Mouse (Mus musculus) spleen, postnatal 36 days (tissue): ENCODE data around the gene Aknad1.

ENCODE experiments used
- DNase-seq, 2 experiments: peaks; one replicate each; pipeline ENCODE4 v3.0.0; 2022; ENCODE audit warnings: low spot score in 2 of 2, mixed read lengths in 1 of 2

Aknad1 gene

GRCm38 (mm10) chr3:108739045-108739708 is at the start of gene Aknad1:
Aknad1 (plus strand) TSS chr3:108739658.
- no peak for DNase-seq

- no peak for DNase-seq
These were observed 49.5 kb upstream of the Aknad1 start for GRCm38 (mm10) chr3:108689979-108690378.

- DNase-seq = no peak
These were observed 45.1 kb upstream of the Aknad1 start for GRCm38 (mm10) chr3:108694321-108694720.

- DNase-seq = no peak
These were observed 40.8 kb upstream of the Aknad1 start for GRCm38 (mm10) chr3:108698662-108699061.

GRCm38 (mm10) chr3:108699786-108700185 is 39.7 kb upstream of the Aknad1 start:
- DNase-seq = no peak

- no peak for DNase-seq
These were observed 38.2 kb upstream of the Aknad1 start for GRCm38 (mm10) chr3:108701256-108701655.

GRCm38 (mm10) chr3:108702789-108703188 is 36.7 kb upstream of the Aknad1 start:
- DNase-seq = no peak

- DNase-seq = no peak
These were observed 28.2 kb upstream of the Aknad1 start for GRCm38 (mm10) chr3:108711296-108711695.

- no peak for DNase-seq
These were observed 26.3 kb upstream of the Aknad1 start for GRCm38 (mm10) chr3:108713065-108713675.

- no peak for DNase-seq
These were observed 24.6 kb upstream of the Aknad1 start for GRCm38 (mm10) chr3:108714837-108715236.

GRCm38 (mm10) chr3:108717896-108718502 is 21.5 kb upstream of the Aknad1 start:
- DNase-seq = peak; percentile 19 to 47

GRCm38 (mm10) chr3:108719357-108719756 is 20.1 kb upstream of the Aknad1 start:
- no peak for DNase-seq

- DNase-seq = no peak
These were observed 19.7 kb upstream of the Aknad1 start for GRCm38 (mm10) chr3:108719761-108720160.

- no peak for DNase-seq
These were observed 18.1 kb upstream of the Aknad1 start for GRCm38 (mm10) chr3:108721076-108721991.

- peak; percentile 89 to 93 for DNase-seq
These were observed 17.2 kb upstream of the Aknad1 start, which contains the start of gene Gpsm2 for GRCm38 (mm10) chr3:108722036-108722872. Gpsm2 (minus strand) TSS chr3:108722309.

GRCm38 (mm10) chr3:108726413-108726812 is 13.0 kb upstream of the Aknad1 start:
- no peak for DNase-seq

- DNase-seq = no peak
These were observed 12.1 kb upstream of the Aknad1 start for GRCm38 (mm10) chr3:108727344-108727743.

GRCm38 (mm10) chr3:108727776-108728175 is 11.7 kb upstream of the Aknad1 start:
- DNase-seq = no peak

GRCm38 (mm10) chr3:108730316-108730715 is 9.1 kb upstream of the Aknad1 start:
- peak in 1 of 2 experiments; percentile 18 for DNase-seq

- DNase-seq = no peak
These were observed 1.7 kb upstream of the Aknad1 start for GRCm38 (mm10) chr3:108737761-108738160.

- DNase-seq = no peak
These were observed 4.6 kb downstream of the Aknad1 start for GRCm38 (mm10) chr3:108744060-108744459.
